Mouse (Mus musculus) bone marrow macrophage, adult 2 months (primary cell): Measurements from ENCODE around the gene Gm9758.
"Not testable (repeated sequence)": the region's sequence is repeated elsewhere in the genome, so short reads cannot be mapped to it uniquely, and the experiment has no call there.

Source experiments
- CTCF ChIP-seq: IDR thresholded peaks from 2 replicates; pipeline ENCODE4 v1.5.1; 2012; ENCODE audit warnings: low read depth, mild to moderate bottlenecking, low read length, moderate library complexity
- POLR2A ChIP-seq: IDR thresholded peaks from 2 replicates; pipeline ENCODE4 v1.6.1; 2012; ENCODE audit warnings: mild to moderate bottlenecking, low read depth, low read length, borderline replicate concordance

GRCm38 (mm10) chr5:14945524-14945923 lies 30.8 kb upstream of the Gm9758 start:
- not testable (repeated sequence) for TF ChIP-seq CTCF, POLR2A
